Mouse (Mus musculus) embryonic stem cell, embryonic (primary cell): ENCODE data around the gene Odf2l.

Experiments
- CTCF ChIA-PET, 4 experiments: fragments of 300-600 bp in 2 of 4; fragments of 350-600 bp in 2 of 4; sonication (Branson Sonifier 250); formaldehyde crosslinking; loops; one replicate each; lab custom pipeline; 2022; ENCODE audit warnings: inconsistent platforms in 2 of 4; lab: Charles Lee
- POLR2A ChIA-PET, 4 experiments: fragments of 300-600 bp in 2 of 4; fragments of 350-600 bp in 2 of 4; sonication (Branson Sonifier 250); formaldehyde crosslinking; loops; one replicate each; lab custom pipeline; 2022; ENCODE audit warnings: antibody characterized with exemption in 4 of 4, inconsistent platforms in 1 of 4; lab: Charles Lee

Gene Odf2l

DNA sequence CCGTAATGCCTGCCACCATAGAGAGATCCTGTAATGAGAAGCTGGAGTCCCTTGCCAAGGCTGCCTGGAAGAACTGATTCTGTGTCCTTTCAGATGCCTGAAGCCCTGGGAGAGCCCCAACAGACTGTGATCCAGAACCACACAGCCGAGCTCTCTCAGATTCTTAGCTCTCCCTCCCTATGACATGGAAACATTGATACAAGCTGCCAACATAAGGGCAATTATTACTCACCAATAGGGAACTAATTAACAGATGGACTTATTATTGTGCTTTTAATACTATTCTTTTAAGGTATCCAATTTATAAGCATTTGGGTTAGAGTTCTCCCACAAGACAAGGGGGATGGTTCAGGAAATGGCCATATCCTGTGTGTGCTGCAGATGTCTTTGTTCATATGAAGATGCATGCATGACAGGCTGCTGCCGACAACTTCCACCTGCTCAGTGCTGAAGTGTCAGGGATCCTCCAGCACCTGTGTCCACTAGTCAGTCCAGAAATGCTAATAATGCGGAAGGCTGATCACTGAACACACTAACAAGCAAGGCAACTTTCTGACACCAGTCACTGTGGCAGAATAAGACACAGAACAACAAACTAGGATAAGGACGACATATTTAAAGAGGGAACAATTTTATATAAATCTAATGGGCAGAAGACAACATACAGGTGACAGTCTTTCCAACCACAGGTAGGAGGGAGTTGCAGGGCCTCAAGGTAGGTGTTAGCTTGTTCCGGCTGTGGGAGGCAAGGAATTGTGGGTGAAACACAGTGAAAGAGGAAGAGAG, 52.4 kb downstream of the Odf2l start:
- POLR2A ChIA-PET = no interaction called here
- CTCF ChIA-PET = interaction anchor here in 1 of 4 experiments (0.6 kb wide), 1 partner anchor 257 kb away, joined by 3 read pairs; no protein-coding TSS in a partner anchor

DNA sequence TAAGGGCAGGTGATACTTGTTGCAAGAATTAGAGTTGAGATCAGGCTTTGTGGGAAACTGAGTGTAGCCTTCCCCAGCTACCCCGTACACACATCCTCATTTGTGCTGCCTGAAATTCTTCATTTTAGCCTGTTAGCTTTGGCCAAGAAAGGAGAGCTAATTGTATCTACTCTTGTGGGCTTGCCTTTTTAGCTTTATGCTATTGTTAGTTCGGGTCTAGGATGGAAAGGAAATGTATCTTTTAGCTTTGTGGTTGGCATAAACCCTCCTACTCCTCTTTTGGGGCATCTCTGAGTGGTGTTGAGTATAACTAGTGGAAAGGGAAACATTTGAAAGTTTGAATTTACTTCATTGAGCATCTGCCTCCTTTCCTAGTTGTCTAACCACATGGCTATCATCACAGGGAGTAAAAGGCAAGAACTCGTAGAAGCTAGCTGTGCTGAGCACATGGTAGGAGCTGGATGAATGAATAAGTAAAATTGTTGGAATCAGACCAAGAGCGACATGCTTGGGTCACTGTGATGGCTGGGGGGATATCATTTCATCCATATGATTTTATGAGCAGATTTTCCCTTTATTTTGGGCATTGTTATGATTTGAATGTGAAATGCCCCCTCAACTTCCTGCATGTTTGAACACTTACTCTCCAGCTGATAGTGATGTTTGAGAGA, 53.1 kb downstream of the Odf2l start:
- ChIA-PET CTCF (no interaction called here), POLR2A (no interaction called here)

DNA sequence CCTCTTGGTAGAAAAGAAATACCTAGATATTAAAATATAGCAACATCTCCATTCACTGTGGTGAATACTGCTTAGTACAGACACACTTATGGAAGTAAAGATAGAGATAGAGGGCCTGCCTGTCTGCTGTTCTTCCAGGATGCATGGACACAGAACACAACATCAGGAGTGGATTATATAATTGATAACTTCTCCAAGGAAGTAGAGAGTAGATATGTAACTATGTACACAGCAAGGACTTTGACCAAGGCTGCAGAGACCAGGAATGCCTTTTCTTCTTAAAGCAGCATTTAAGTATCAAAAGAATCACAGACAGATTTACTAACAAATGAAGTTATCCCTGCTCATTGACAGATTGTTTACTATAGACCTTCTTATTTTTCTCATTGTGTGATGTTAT, 66.3 kb downstream of the Odf2l start:
- CTCF ChIA-PET = no interaction called here
- POLR2A ChIA-PET = no interaction called here

DNA sequence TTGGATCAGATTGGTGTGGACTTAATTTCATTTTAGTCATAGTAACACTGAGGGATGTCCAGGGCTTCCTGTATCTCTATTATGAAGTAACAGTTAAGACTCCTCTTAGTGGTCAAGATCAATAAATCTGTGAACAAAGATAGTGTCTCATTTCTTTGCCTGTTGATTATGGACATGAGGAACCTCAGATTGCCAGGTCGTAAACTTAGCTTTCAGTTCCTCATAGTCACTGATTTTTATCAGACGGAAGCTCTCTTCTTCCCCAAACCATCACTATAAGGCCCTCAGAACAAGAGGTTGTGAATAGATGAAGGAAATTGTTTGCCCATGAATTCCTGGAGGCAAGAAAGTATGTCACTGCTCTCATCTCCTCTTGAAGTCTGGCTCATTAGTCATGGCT, 73.6 kb downstream of the Odf2l start:
- POLR2A ChIA-PET = interaction anchor here in 1 of 4 experiments (0.6 kb wide), 1 partner anchor 401 kb away, joined by 4 read pairs; no protein-coding TSS in a partner anchor
- CTCF ChIA-PET = no interaction called here

DNA sequence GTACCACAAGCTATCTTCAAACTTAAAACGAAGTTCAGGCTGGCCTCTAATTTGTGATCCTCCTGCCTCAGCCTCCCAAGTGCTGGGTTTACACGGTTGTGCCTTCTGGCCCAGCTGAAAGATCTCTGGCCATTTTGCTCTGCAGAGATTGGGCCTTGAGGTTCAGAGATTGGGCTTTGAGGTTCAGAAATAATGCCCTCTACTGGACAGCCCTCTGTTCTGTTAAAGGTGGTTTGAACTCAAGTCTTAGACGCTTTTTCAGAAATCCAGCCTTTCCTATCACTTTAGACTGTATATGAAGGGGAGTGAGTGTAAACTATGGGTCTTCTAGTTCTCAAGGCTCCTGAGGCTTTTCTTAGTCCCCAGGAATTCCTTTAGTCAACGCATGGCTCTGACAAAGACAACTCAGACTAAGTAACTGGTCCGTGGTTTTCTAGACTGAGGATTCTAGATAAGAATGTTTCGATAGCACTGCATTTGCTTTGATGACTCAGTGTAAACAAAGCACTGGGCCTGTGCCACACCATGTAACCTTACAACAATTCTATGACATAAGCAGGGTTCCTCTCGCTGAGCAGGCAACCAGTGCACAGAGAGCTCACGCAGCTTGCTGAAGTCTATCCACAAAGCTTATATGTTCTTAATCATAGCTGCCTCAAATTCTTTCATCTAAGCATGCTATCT, 77.0 kb downstream of the Odf2l start:
- ChIA-PET POLR2A (no interaction called here), CTCF (interaction anchor here in 1 of 4 experiments (0.6 kb wide), 1 partner anchor 217 kb away, joined by 5 read pairs; no protein-coding TSS in a partner anchor)

DNA sequence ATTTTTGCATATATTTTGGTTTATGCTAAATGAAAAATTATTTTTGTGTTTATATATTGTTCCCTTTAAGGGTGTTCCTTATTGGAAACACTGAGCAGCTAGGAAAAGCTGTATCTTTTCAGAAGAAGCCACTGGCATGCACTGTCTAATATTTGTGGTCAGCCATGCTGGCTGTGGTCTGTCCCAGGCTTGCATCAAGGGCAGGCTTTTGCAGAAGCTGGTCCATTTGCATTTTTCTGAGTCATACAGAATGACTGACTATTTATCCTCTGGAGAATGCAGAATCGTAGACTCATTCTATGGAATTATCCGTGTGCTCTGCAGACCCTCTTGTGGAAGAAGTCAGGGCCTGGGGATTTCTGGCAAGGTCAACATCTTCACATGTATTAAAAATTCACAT, 79.7 kb downstream of the Odf2l start:
- ChIA-PET POLR2A (no interaction called here), CTCF (no interaction called here)
